Mouse (Mus musculus) layer of hippocampus, postnatal 14 days (tissue): ENCODE data around the gene Fanca. TPM values are rescaled to one million over a fixed set of nuclear protein-coding genes. Genes with fewer than 3 reads are reported as not detected.

ENCODE experiments used
- DNase-seq, 2 experiments: peaks; one replicate each; pipeline ENCODE4 v3.0.0; 2021 to 2022; ENCODE audit warnings: low spot score in 2 of 2, mixed read lengths in 1 of 2
- long read RNA-seq, 2 experiments: library from polyadenylated mRNA; stranded (forward); transcript quantifications; one replicate each; pipeline ENCODE4 v2.0.0; 2021
- total RNA-seq, 2 experiments: library from RNA; stranded (reverse); gene quantifications; 2 replicates each; pipeline ENCODE4 v1.2.3; 2021

Fanca gene
- 1 to 10 TPM; 2.6 to 5.3 TPM for total RNA-seq
- long read RNA-seq, experiment 1 = 0 reads
- long read RNA-seq, experiment 2, partial matches to known transcripts = 0 of 1 reads
- long read RNA-seq, experiment 2, other reads (novel, unspliced or antisense) = 1 of 1 reads

DNA sequence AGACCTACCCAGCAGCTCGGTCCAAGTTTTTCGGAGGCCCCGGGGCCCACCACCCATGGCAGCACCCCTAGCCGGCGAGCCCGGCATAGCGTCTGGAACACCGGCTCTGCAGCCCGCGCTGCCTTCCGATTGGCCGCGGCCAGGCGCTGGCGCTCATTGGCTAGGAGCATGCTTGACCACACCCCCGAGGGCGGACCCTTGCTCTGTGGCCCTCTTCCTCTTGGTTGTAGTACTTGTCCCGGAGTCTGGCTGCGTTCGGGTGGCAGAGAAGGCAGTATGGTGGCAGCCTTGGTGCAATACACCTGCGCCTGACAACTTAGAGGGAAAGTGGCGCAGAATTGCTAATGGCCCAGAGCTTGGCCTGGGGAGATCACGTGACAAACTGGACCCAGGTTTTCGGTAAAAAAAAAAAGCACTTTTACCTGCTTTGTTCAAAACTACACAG is at the start of gene Fanca:
Gene Fanca, minus strand, starts transcription at position 110 of the 445 bp plus-strand sequence.
- DNase-seq = peak; percentile 82 to 89

DNA sequence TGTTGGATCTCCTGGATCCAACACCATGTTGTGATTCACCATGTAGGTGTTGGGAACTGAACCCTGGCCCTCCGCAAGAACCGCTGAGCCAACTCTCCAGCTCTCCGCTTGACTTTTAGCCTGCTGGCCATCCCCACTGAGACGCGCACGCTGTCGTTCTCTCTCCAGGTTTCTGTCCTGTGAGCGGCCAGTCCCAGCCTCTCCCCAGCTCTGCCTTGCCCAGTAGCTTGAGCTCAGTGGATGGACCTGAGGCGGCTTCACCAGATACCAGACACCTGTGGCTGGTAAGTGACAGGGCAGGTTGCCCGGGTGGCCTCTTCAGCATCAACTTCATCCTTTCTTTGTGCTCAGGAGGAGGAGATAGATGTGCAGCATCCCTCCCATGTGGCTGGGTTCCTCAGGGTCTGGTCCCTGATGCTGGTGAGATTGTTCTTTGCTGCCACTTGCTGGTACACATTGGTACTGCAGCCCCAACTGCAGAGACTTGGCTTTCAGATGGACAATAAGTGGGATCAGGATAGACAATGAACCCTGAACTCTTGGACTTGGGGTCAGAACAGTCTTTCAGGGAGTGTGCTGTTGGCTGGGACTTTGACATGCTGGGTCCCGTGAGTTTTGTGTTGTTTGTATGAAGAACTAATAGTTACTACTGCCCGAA is 42.8 kb upstream of the Fanca start:
- DNase-seq = peak; percentile 84 to 88

GRCm38 (mm10) chr8:123353216-123353615 is 34.8 kb upstream of the Fanca start:
- DNase-seq = no peak

- DNase-seq = peak; percentile 23 to 55
Measured at GRCm38 (mm10) chr8:123352786-123353185, 34.4 kb upstream of the Fanca start.

GRCm38 (mm10) chr8:123352118-123352517 is 33.7 kb upstream of the Fanca start:
- DNase-seq = no peak

DNA sequence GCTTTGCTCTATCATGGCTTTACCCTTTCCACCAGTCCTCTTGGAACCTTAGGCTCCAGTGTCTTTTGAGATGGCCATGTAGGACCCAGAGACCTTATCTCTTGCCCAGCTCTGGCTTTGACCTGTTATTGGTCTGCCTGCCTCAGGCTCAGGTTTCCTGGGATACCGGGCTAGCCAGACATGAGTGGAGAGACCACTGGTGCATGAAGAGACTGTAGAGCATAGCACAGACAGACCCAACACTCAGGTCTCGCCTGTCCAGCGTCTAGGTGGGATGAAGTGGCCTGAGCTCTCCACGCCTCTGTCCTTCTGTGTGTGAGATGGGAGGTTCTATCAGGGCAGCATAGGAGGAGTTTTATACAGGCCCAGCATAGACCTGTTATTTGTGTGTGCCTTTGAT is 30.7 kb upstream of the Fanca start:
- no peak for DNase-seq

DNA sequence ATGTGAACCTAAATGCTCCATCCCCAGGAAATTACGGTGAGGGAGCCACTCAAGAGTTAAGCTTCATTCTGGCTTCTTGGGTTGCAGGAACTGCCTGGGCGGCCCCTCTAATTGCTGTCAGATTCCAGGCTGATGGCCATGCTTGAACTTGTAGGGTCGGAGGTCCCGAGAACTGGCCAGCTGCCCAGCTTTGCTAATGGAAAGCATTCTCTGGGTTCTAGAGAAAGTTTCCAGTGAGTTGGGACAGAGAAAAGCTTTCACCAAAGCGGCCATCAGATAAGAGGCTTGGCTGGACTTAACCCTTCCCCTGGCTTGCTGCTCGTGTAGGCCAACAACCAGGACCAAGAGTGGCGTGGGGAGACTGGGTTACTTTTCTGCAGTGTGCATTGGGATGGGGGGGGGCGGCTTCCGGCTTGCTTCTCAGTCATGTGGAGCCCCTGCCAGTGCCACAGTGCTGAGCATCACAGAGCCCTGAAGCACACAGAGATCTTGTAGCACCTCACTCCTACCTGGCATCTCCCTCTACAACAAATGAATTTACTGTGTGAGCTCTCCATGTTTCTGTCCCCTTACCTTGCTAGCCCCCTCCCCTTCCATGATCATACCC is 30.0 kb upstream of the Fanca start:
- DNase-seq = peak; percentile 30 to 53

DNA sequence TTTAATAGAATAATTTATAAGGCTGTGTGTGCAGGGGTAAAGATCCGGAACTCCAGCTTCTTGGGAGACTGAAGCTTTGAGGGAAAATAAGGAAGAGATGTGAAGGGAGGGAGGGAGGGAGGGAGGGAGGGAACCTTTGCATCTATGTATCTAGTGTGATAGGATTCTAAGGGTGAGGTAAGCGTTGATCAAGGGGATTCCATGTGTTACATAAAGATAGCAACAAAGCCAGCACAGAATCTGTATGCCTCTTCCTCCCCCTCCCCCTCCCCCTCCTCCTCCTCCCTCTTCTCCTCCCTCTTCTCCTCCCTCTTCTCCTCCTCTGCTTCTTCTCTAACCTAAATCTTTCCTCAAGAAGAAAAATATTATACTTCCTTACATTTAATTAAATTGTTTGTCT is 28.9 kb upstream of the Fanca start:
- DNase-seq = no peak

DNA sequence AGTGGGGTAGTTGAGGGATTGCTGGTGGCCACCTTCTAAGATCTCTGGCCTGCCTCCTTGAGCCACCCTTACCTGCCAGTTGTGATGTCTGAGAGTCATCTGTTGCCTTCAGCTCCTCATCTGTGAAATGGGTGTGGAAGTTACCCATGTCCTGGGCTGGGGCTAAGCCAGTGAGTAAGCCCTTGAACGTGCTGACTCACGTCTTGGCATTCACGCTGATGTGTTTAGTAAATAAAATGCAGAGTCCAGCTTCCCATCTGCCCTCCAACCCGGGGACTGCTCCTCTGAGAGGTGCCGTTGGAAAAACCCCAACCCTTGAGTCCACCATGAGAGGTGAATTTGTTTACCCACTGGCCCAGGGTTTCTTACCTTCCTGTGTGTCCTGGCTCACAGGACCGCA is 27.5 kb upstream of the Fanca start:
- DNase-seq = no peak

GRCm38 (mm10) chr8:123345135-123345534 is 26.8 kb upstream of the Fanca start:
- DNase-seq = no peak

DNA sequence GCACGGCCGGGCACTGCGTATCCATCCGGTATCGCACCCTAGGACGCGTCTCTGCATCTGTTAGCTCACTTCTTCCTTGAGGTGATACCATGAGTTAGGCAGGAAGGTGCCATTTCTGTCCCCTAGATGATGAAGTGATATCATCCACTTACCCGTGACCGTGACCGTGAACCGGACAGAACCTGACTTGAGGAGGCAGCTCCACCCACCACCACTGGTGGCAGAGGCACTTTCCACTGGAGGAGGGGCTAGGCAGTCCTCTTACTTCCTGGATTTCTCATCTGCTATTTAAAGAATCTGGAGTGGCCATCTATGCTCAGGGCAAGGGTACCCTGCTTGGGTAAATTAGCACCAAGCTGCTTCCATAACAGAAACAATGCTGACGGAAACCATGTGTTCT is 25.0 kb upstream of the Fanca start:
- no peak for DNase-seq

- DNase-seq = no peak
Measured at GRCm38 (mm10) chr8:123342911-123343310, 24.5 kb upstream of the Fanca start.

GRCm38 (mm10) chr8:123342253-123342652 is 23.9 kb upstream of the Fanca start:
- DNase-seq = no peak

GRCm38 (mm10) chr8:123341040-123342015 is 23.0 kb upstream of the Fanca start:
- DNase-seq = no peak

DNA sequence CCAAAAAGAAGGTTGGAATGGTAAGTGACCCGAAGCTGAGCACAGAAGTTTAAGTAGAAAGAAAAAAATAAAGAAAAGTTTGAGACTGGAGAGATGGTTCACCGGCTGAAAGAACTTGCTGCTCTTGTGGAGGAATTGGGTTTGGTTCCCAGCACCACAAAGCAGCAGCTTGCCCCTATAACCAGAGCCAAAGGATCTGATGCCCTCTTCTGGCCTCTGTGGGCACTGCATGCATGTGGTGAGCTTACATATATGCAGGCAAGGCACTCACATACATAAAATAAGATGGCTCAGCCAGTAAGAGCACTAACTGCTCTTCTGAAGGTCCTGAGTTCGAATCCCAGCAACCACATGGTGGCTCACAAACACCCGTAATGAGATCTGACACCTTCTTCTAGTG is 21.7 kb upstream of the Fanca start:
- DNase-seq = no peak

DNA sequence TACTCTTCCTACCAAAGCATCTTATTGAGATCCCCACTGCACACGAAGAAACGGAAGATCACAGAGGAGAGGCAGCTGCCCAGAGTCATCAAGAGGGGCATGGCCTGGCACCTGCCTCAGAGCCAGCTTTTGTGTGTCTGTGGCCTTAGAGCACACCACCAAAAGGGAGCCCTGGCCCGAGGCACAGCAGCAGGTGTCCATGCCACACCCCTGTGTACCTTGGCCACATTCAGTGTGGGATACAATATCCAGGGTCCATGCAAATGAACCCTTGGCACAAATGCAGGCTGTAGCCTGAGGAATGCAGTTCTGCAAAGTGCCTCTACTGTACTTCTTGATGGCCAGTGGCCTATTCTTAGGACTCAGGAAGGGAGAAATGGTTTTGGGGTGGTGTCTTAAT is 19.1 kb upstream of the Fanca start:
- DNase-seq = no peak

DNA sequence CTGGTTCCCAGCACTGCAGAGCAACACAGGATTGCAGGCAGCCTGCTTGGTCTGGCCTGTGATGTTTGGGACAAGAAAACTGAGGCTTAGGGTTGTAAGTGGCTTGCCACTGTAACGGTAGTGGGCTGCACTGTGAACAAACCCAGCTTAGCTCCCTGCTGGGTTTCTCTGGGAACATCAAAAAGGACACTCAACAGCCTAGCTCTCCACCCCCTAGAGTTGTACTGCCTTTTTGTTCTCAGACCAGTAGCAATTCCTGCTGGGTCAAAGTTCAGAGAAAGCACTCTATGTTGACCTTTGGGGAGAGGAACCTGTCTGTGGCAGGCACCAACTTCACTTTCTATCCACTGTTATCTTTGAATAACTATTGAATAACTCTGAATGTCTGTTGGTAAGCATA is 16.1 kb upstream of the Fanca start:
- DNase-seq = no peak

- DNase-seq = peak; percentile 28 to 47
Measured at GRCm38 (mm10) chr8:123333864-123334263, 15.5 kb upstream of the Fanca start.

DNA sequence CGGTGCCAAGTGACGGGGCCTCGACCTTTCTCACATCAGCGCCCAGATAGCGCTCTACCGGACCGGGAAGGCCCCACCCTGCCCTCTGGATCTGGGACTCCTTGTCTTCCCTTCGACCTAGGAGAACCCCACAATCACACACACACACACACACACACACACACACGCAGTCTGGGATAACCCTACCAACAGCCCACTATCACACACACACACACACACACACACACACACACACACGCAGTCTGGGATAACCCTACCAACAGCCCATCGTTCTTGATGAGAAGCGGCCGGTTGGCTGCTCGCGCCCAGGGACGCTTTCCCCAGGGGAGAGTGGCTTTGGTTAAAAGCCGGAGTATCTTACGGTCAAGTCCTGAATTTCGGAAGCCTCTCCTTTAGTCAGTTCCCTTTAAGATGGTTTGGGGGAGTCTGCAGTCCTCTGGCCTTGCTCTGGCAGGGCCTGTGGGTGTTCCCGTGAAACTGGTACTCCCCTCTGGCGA is 14.8 kb upstream of the Fanca start:
- DNase-seq = peak in 1 of 2 experiments; percentile 20

DNA sequence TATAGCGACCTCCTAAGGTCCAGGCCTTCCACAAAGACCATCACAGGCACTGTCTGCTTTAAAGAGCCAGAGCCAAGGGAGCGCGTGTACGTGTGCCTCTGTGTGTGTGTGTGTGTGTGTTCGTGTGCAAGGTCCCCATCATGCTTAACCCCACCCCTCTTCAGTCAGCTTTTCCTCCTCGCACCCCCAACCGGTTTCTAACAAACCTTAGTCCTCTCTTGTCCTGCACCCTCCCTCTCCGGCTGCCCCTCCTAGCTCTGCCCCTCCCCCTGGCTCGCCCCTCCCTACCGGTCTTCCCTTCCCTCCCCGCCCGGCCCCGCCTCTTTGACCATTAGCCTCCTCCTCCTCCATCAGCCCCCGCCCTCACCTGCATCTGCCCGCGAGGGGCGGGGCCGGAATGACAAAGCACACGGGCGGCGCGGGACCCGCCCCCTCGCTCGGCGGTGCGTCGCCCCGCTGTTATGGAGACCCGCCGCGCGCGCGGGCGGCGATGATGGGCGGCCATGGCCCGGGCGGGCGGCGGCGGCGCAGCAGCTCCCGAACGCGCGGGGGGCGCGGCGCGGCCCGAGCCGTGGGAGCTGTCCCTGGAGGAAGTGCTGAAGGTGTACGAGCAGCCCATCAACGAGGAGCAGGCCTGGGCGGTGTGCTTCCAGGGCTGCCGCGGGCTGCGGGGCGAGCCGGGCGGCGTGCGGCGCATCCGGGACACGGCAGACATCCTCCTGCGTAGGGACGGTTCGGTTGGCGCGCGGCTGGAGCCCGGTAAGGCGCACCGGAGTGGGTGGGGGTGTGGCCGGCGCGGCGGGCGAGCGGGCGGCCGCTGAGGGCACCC is 14.1 kb upstream of the Fanca start, which contains the start of gene Spire2:
Gene Spire2, plus strand, starts transcription at position 452 of the 829 bp plus-strand sequence.
- DNase-seq = peak; percentile 49 to 68
